Mouse (Mus musculus) CH12F3 (cell line): ENCODE measurements around the gene Syngap1.
"Not testable (repeated sequence)": the region's sequence is repeated elsewhere in the genome, so short reads cannot be mapped to it uniquely, and the experiment has no call there.

ENCODE experiments used
- in situ Hi-C: fragments of 300-500 bp; cut with MboI; formaldehyde crosslinking; loops from 2 replicates; pipeline ENCODE4 v1.14.3; 2020; ENCODE audit warnings: low sequenced_read_pairs

Gene Syngap1

DNA sequence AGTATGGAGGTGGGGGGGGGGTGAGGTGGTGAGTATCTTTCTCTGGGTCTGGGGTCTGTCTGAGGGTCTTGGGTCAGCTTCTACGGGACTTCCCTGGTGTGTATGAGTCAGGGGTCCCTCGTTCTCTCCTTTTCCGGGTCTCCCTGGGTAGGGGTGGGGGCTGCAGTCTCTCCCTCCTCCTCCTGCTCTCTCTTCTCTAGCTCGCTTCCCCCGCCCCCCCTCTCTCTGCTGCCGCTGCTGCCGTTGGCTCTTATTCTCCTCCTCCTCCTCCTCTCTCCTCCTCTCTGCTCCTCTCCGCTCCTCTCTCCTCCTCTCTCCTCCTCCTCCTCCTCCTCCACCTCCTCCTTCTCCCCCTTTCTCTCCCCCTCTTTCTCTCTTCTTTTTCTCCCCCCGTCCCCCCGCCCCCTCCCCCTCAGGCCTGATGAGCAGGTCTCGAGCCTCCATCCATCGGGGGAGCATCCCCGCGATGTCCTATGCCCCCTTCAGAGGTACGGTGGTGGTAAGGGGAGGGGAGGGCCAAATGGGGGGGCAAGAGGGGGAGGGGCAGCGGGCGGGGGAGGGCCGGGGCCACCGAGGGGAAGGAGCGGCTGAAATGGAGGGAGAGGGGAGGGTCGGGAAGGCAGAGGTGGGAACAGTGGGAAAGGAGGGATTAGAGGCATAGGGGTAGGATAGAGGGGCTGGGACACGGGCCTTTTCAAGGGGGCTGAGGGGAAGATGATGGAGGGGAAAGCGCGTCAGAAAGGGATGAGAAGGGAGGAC lies at the start of gene Syngap1:
Syngap1 (plus strand) TSS at position 223 of the 759 bp plus-strand sequence.
- in situ Hi-C loops, result no loop called here

GRCm38 (mm10) chr17:26892635-26893375 lies 48.2 kb upstream of the Syngap1 start:
- in situ Hi-C loops, result loop anchor here (10.0 to 25.0 kb wide), 2 partner anchors 228 to 431 kb away; partner anchors contain the start of gene Atp6v0e

DNA sequence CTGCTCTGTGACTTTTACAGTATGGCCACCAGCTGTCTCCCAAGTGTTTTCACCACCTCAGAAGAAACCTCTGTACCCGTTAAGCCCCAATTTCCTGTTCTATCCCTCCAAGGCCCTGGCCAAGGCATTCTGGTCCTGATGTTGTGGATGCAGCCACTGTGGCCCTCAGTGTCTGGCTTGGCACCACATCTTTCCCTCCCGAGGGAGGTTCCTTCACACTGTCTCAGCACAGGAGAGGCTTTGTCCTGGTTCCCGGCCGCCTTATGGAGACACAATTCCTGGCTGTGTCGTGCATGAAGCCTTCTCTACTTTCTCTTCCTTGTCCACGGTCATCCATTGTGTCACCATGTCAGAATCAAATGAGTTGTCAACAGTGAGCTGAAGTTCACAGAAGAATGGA lies 47.6 kb upstream of the Syngap1 start:
- in situ Hi-C loops, result loop anchor here (10.0 to 25.0 kb wide), 2 partner anchors 229 to 431 kb away; partner anchors contain the start of gene Atp6v0e

- in situ Hi-C loops, result loop anchor here (10.0 to 25.0 kb wide), 2 partner anchors 230 to 432 kb away; partner anchors contain the start of gene Atp6v0e
These were observed 46.7 kb upstream of the Syngap1 start for GRCm38 (mm10) chr17:26894342-26894741.

- in situ Hi-C loops, result loop anchor here (10.0 to 25.0 kb wide), 2 partner anchors 231 to 433 kb away; partner anchors contain the start of gene Atp6v0e
These were observed 45.5 kb upstream of the Syngap1 start for GRCm38 (mm10) chr17:26895578-26895977.

DNA sequence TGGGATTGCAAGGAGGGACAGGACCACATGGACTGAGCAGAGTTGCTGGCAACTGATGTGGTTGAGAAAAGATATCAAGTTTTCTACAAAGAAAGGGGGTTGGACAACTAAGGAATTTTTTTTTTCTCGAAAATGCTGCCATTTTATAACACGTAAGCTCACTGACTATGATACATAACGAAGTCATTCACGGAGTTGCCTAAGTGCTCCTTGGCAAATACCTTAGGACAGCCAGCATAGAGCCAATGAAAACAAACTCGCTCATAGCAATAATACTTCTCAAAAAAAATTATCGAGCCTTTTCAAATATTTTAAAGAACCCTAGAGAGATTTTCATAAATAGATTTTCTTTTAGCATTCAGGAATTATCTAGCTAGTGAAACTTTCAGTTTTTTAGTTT lies 40.1 kb upstream of the Syngap1 start:
- in situ Hi-C loops, result no loop called here

GRCm38 (mm10) chr17:26904320-26904719 lies 36.7 kb upstream of the Syngap1 start:
- in situ Hi-C loops, result no loop called here

DNA sequence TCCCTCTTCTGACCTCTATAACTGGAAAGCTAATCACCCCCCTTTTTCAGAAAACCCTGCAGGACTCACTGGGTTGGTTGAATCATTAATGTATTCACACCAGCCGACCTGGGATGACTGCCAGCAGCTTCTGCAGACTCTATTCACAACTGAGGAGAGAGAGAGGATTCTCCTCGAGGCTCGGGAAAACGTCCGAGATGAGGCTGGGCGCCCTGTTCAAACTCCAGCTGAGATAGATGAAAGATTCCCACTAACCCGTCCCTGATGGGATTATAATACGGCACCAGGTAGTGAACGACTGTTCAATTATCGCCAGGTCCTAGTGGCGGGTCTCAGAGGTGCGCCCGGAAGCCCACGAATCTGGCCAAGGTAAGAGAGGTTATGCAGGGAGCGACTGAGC lies 33.5 kb upstream of the Syngap1 start:
- in situ Hi-C loops, result not testable (repeated sequence)

GRCm38 (mm10) chr17:26915248-26915647 lies 25.8 kb upstream of the Syngap1 start:
- in situ Hi-C loops, result no loop called here

DNA sequence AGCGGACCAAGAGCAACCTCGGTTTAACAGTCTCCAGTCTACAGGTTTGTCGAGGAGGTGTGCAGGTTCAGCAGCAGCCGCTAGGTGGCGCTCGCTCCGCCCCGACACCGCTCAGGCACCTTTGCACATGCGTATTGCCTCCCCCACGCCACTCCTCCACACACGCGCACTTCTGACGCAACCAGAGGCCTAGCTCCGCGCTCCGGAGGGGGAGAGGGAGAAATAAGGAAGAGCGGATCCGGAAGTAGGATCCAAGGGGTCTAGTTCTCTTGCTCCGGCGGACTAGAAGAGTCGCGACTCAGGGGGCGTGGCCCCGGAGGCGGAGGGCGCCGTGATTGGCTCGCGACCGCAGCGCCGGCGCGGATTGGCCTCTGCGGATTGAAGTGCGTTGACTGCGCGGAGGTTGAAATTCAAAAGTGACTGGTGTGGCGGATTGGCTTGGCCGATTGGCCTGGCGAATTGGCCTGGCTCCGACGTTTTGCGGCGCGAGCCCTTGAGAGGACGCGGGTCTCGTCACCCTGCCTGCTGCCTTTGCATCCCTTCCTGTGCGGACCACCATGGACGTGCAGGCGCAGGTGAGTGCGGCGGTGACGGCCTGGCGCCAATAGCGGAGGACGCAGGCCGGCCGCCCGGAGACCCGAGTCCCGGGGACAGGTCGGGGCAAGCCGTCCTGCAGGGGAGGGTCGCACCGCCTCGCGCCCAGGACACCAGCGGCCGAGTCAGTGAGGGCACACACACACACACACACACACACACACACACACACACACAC lies 24.2 kb upstream of the Syngap1 start, which contains the start of gene Kifc5b:
Kifc5b (plus strand) TSS at position 381 of the 772 bp plus-strand sequence.
- in situ Hi-C loops, result no loop called here

- in situ Hi-C loops, result not testable (repeated sequence)
These were observed 23.5 kb upstream of the Syngap1 start for GRCm38 (mm10) chr17:26917560-26917959.

DNA sequence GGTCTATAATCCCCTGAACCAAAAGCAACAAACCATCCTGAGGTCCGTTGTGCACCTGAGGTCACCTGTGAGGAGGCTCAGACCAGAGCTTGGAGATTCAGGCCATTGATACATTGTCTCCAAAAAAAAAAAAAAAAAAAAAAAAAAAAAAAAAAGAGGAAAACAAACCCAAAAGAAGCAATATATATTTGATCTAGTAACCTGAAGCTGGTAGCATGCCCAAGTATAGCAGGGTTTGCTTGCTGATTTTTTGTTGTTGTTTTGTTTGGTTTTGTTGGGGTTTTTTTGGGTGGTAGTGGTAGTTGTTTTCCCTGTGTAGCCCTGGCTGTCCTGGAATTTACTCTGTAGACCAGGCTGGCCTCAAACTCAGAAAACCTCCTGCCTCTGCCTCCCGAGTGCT lies 22.7 kb upstream of the Syngap1 start:
- in situ Hi-C loops, result no loop called here

DNA sequence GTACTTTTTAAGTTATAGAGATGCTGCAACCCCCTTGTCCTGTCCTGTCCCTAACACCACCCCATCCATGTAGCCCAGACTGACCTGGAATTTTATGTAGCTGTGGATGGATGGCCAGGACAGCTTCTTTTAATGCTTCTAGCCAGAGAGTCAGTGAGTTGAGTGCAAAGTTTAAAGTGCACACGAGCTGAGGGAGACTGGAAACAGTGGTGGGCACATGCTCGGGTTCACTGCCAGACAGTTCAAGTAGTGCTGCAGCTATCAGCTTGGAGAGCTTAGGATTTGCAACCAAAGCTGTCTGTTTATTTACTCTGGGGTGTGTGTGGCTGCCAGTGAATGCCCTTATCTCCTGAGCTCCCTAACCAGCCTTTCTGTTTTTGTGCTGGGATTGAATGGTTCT lies 21.5 kb upstream of the Syngap1 start:
- in situ Hi-C loops, result not testable (repeated sequence)

- in situ Hi-C loops, result not testable (repeated sequence)
These were observed 18.7 kb upstream of the Syngap1 start for GRCm38 (mm10) chr17:26922368-26922767.

- in situ Hi-C loops, result not testable (repeated sequence)
These were observed 15.6 kb upstream of the Syngap1 start for GRCm38 (mm10) chr17:26925414-26925813.

GRCm38 (mm10) chr17:26931795-26932194 lies 9.3 kb upstream of the Syngap1 start:
- in situ Hi-C loops, result not testable (repeated sequence)

DNA sequence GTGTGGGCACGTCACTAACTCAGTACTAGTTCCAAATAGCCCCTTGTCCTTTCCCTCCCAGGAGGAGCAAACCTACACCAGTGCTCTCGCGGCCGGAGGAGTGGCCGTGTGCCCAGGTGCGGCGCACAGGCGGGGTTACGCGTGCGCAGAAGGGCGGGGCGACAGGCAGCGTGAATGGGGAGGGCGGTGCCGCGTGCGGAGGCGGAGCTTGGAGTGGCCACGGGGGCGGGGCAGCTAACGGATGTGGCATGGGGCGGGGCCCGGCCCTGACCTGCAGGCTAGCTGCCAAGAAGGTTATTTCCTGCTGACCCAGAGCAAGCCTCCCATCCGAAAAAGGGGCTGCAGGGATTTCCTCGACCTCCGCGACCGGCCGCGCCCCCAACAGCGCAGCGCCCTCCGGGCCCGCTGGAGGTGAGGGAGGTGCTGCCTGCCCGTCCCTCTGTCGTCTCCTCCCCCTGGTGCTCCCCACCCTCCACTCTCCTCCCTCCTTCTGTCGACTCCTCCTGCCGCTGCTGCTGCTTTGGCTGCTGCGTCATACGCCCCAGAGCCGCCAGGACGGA lies 8.1 kb upstream of the Syngap1 start, which contains the start of gene Phf1:
Phf1 (plus strand) TSS at position 214 of the 560 bp plus-strand sequence.
- in situ Hi-C loops, result no loop called here

DNA sequence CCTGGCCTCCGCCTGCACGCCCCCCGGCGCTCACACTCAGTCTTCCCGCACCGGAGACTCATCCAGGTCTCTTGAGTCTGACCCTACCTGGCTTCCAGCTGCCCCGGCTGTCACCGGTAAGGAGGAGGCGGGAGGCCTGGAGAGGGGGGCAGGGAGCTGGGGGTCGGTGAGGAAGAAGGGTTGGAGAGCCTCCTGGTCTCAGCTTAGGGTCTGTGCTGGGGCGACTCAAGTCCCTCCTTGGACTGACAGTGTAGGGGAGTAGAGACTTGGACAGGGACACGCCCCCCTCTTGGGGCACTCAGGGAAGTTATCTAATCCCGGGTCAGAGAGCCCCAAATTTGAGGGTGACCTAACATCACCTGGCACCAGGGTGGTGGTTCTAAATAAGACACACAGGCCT lies 7.6 kb upstream of the Syngap1 start:
- in situ Hi-C loops, result no loop called here

- in situ Hi-C loops, result no loop called here
These were observed 6.9 kb upstream of the Syngap1 start for GRCm38 (mm10) chr17:26933885-26934827.
